Mouse (Mus musculus) hindbrain, embryonic 14.5 days (tissue): ENCODE measurements around the gene Tob1. TPM values are rescaled to one million over a fixed set of nuclear protein-coding genes. Genes with fewer than 3 reads are reported as not detected.
A peak's percentile ranks its signal among the peaks of the same experiment; 100 is the strongest.

Experiments
- ATAC-seq: fragments of 200-750 bp; cut with Nextera tagmentation; 2 replicates; pipeline ENCODE4 v1.8.0; 2017; ENCODE audit warnings: moderate number of reproducible peaks, mild to moderate bottlenecking, moderate TSS enrichment, moderate library complexity; ENCODE audit not compliant: low FRiP score
- DNase-seq: peaks from one replicate; pipeline ENCODE4 v3.0.0-alpha.2; 2015; ENCODE audit warnings: low spot score
- H3K27ac ChIP-seq: fragments of 300-500 bp; sonication (generic); 2 replicates; pipeline ENCODE4 v1.5.1; 2014; ENCODE audit warnings: mild to moderate bottlenecking, moderate library complexity
- H3K27me3 ChIP-seq: fragments of 300-500 bp; sonication (generic); 2 replicates; pipeline ENCODE4 v1.6.1; 2014; ENCODE audit warnings: mild to moderate bottlenecking, low read length, mixed read lengths; ENCODE audit not compliant: control insufficient read depth, insufficient read depth
- H3K36me3 ChIP-seq: fragments of 300-500 bp; sonication (generic); replicated peaks from 2 replicates; pipeline ENCODE4 v1.6.1; 2014; ENCODE audit not compliant: control insufficient read depth, insufficient read depth
- H3K4me1 ChIP-seq: fragments of 300-500 bp; sonication (generic); replicated peaks from 2 replicates; pipeline ENCODE4 v1.6.1; 2014; ENCODE audit warnings: antibody characterized with exemption, low read length, mixed read lengths; ENCODE audit not compliant: control insufficient read depth, insufficient read depth
- H3K4me2 ChIP-seq: fragments of 300-500 bp; sonication (generic); replicated peaks from 2 replicates; pipeline ENCODE4 v1.6.1; 2014; ENCODE audit warnings: mild to moderate bottlenecking, moderate library complexity
- H3K4me3 ChIP-seq: fragments of 300-500 bp; sonication (generic); replicated peaks from 2 replicates; pipeline ENCODE4 v1.5.1; 2014; ENCODE audit warnings: mild to moderate bottlenecking, low read length
- H3K9ac ChIP-seq: fragments of 300-500 bp; sonication (generic); 2 replicates; pipeline ENCODE4 v1.6.1; 2014
- H3K9me3 ChIP-seq: fragments of 300-500 bp; sonication (generic); 2 replicates; pipeline ENCODE4 v1.6.1; 2016; ENCODE audit warnings: low read length; ENCODE audit not compliant: control insufficient read depth
- WGBS: fragments of 180-500 bp; shearing (Covaris S2); extraction: QIAGEN DNeasy Blood & Tissue Kit; methylation state at CpG from one replicate; pipeline ENCODE4 v1.1.7; 2014; 5-methylcytosine and 5-hydroxymethylcytosine counted together
- polyA plus RNA-seq: library from polyadenylated mRNA; unstranded; fragments of >200 nt; fragmentation: Nextera tagmentation; extraction: Ambion mirVana; gene quantifications from 2 replicates; pipeline ENCODE4 v1.2.1, GENCODE M21; 2014

The Tob1 gene
- polyA plus RNA-seq = 34.3 and 34.6 TPM in 2 replicates

DNA sequence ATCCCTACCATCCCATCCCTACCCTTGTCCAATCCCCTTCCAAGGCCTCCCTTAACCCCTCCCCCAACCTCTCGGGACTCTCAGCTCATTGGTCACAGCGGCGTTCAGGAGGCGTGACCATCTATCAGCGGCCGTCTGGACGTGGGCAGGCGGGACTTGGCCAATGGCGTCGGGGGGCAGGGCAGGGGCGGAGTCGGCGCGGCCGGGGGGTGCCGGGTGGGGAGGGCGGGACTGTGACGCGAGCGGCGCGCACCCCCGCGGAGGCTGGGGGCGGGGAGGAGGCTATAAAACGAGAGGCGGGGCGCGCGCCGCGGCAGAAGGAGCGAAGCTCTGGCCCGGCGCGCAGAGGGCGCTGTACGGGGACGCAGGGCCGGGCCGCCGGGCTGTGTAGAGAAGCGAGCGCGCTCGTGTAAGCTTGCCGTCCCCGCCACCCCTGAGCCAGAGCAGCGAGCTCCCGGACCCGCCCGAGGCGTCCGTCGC, at the start of gene Tob1:
Gene Tob1 (plus strand): TSS at position 331 of the 480 bp plus-strand sequence.
- DNase-seq = peak; percentile 97
- ATAC-seq = peak; percentile 98
- H3K27ac ChIP-seq = peak within 1 kb of the TSS; percentile 97
- H3K4me1 ChIP-seq = peaks cover 21% of the 10 kb centered on the region
- peak within 1 kb of the TSS; percentile 75 for H3K4me2 ChIP-seq
- WGBS = 1% methylated on average over 34 of the region's 55 CpGs
- no peaks in the 10 kb centered on the region for H3K27me3 ChIP-seq
- peaks cover 20% of the 10 kb centered on the region for H3K36me3 ChIP-seq
- peak within 1 kb of the TSS; percentile 98 for H3K9ac ChIP-seq
- H3K9me3 ChIP-seq = no peaks in the 10 kb centered on the region
- H3K4me3 ChIP-seq = peak within 1 kb of the TSS; percentile 99

DNA sequence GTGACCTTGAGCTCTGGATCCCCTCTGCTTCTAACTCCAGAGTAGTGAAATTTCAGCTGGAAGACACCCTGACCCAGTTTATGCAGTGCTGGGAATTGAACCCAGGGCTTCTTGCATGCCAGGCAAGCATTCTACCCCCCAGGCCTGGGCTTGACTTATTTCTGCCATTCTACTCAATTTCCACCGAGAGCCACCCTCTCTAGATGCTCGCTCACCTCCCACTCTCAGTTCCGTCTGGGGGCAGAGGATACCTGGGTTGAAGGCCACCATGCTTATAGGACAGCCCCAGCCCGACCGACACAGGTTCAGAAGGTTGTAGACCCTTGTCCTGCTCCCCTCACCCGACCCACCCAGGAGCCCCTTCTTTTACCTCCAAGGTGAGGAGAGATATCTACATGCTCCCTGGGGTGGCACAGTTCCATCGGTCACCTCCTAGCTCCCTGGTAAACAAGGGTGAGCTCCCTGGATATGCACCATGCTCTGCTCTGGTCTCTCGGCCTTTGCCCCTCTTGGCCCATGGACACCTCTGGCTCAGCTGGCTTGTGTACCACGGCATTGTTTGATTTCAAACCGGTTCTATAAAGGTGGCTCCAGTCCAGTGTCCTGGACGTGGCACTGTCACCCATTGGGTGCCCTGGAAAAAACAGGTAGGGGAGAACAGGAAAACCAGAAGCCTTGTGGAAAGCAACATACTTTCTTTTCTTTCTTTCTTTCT, 49.2 kb upstream of the Tob1 start:
- no peaks in the 10 kb centered on the region for H3K9me3 ChIP-seq
- DNase-seq (no peak), ATAC-seq (no peak)
- no peaks in the 10 kb centered on the region for H3K36me3 ChIP-seq
- H3K4me2 ChIP-seq = no peak overlapping the region
- H3K27me3 ChIP-seq = no peaks in the 10 kb centered on the region
- peaks cover 43% of the 10 kb centered on the region for H3K4me1 ChIP-seq
- H3K27ac ChIP-seq = peak overlapping the region; percentile 99
- WGBS = 90% methylated on average over 11 of the region's 11 CpGs
- no peak overlapping the region for H3K4me3 ChIP-seq
- no peak overlapping the region for H3K9ac ChIP-seq

DNA sequence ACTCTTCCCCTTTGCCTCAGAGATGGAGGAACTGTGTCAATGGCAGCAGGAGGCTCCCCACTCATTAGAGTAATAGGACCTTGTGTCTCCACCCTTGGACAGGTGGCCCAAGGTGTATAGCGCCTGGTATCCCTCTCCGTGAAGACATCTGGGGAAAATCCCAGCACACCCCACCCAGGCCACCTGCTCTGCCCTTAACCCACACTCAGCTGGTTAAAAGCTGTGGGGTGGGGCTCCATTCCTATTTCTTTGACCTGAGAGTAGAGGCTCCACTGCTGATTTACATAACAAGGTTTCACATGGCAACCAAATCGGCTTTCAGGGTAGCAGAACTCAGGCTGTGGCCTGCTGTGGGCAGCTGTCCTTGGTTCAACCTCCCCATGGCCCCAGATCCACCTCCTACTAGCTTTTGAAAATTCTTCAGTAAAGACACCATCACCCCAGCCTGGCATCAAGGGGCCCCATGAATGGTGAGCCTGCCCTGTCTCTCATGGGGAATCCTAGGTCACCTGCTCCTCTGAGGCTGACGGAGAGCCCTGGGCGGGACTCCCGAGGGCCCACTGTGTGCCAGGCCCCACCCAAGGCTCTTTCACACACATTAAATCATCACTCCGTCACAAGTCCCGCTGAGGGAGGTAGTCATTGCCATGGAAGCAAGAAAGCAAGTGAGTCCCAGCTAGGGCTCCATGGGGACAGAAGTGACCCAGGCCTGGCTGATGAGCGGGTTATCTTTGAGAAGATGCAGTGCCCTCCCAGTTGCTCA, 48.1 kb upstream of the Tob1 start:
- Histone ChIP-seq H3K36me3 (no peaks in the 10 kb centered on the region), H3K9ac (no peak overlapping the region), H3K27me3 (no peaks in the 10 kb centered on the region), H3K4me3 (no peak overlapping the region), H3K4me1 (peaks cover 43% of the 10 kb centered on the region), H3K27ac (no peak overlapping the region), H3K4me2 (no peak overlapping the region), H3K9me3 (no peaks in the 10 kb centered on the region)
- DNase-seq (no peak), ATAC-seq (no peak)
- 52% methylated on average over 9 of the region's 9 CpGs for WGBS

DNA sequence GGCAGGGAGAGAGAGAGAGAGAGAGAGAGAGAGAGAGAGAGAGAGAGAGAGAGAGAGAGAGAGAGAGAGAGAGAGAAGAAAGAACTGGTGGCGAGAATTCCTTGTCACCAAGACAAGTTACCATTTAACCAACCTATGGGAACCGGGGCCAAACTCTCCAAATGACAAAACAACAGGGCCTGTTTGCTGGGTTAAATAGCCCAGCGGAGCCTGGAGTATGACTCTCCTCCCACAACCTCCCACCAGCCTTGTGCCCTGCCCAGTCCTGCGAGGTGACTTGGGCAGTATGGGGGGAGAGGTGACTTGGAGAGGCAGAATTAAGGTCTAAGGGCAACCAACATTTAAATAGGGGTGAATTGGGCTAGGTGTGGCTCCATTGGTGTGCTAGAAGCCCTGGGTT, 45.5 kb upstream of the Tob1 start:
- H3K4me2 ChIP-seq = no peak overlapping the region
- ATAC-seq (no peak), DNase-seq (no peak)
- peaks cover 20% of the 10 kb centered on the region for H3K4me1 ChIP-seq
- H3K9me3 ChIP-seq = no peaks in the 10 kb centered on the region
- no peaks in the 10 kb centered on the region for H3K36me3 ChIP-seq
- no peak overlapping the region for H3K4me3 ChIP-seq
- H3K27ac ChIP-seq = no peak overlapping the region
- H3K9ac ChIP-seq = no peak overlapping the region
- no peaks in the 10 kb centered on the region for H3K27me3 ChIP-seq
- WGBS = 75% methylated on average over 4 of the region's 4 CpGs

DNA sequence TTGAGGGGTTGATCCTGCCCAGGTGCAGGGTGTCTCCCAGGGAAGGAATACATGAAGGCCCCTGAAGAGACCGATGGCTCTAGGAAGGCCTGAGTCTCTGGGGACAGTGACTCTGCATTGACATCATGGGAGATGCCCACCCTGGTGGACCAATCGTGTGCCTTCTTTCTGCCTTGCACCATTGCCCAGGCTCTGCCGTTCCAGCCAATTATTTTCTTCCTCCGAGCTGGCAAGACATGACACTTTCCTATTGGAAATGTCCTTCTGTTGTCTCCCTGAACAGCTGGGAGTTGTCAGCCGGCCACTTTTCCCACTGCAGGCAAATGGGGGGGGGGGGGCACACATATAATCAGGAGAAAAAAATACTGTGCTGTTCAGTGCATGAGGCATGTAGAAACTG, 43.0 kb upstream of the Tob1 start:
- H3K4me3 ChIP-seq = no peak overlapping the region
- WGBS = 47% methylated on average over 5 of the region's 5 CpGs
- no peaks in the 10 kb centered on the region for H3K27me3 ChIP-seq
- H3K9ac ChIP-seq = no peak overlapping the region
- H3K4me2 ChIP-seq = no peak overlapping the region
- H3K9me3 ChIP-seq = no peaks in the 10 kb centered on the region
- peak; percentile 36 for DNase-seq
- H3K27ac ChIP-seq = peak overlapping the region; percentile 12; the same call in 1 of the 2 replicates
- H3K36me3 ChIP-seq = no peaks in the 10 kb centered on the region
- H3K4me1 ChIP-seq = peaks cover 2% of the 10 kb centered on the region
- peak; percentile 37; the same call in 1 of the 2 replicates for ATAC-seq

DNA sequence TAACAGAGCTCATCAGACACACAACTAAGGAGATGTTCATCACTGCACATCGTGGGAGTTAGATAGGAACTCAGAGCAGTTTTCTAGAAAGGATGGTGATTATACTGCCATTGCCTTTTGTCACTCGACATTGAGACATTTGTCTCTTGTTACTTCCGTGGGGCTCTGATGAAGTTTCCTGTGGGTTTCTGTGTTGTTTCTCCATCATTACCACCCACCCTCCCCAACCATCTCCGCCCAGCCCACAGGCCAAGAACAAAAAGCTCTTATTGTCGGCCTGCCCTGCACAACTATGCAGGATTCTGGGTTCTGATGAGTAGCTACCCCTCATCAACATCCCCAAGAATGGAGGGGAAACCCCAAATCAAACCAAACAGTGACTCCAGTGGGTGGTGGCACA, 41.7 kb upstream of the Tob1 start:
- no peak overlapping the region for H3K4me3 ChIP-seq
- no peak overlapping the region for H3K9ac ChIP-seq
- no peaks in the 10 kb centered on the region for H3K9me3 ChIP-seq
- no peaks in the 10 kb centered on the region; the same call in 1 of the 2 replicates for H3K4me1 ChIP-seq
- no peak overlapping the region for H3K27ac ChIP-seq
- H3K36me3 ChIP-seq = no peaks in the 10 kb centered on the region
- ATAC-seq (no peak), DNase-seq (no peak)
- H3K4me2 ChIP-seq = no peak overlapping the region
- WGBS = 75% methylated on average over 5 of the region's 5 CpGs
- no peaks in the 10 kb centered on the region for H3K27me3 ChIP-seq

DNA sequence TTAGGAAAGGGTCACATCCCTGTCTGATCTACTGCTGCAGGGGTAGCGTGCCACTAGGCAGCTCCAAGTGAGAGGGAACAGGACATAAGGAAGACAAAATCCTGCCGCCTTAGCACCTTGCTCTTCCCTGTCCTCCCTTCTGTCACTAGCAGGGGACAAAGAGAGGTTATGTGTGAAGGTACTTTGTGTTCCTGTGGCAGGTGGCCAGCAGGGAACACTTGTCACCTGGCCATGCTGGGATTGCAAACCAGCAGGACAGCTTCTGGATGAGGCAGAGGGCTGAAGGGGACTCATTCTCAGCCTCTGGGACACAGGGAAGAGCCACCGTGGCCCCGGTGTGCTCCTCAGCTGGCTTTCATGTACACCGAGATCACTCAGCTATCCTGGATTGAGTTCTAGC, 39.6 kb upstream of the Tob1 start:
- Histone ChIP-seq H3K27ac (no peak overlapping the region), H3K9me3 (no peaks in the 10 kb centered on the region), H3K27me3 (no peaks in the 10 kb centered on the region), H3K4me1 (peaks cover 2% of the 10 kb centered on the region; the same call in 1 of the 2 replicates), H3K4me2 (no peak overlapping the region), H3K9ac (no peak overlapping the region), H3K36me3 (no peaks in the 10 kb centered on the region), H3K4me3 (no peak overlapping the region)
- 87% methylated on average over 5 of the region's 5 CpGs for WGBS
- no peak for ATAC-seq
- DNase-seq = no peak

DNA sequence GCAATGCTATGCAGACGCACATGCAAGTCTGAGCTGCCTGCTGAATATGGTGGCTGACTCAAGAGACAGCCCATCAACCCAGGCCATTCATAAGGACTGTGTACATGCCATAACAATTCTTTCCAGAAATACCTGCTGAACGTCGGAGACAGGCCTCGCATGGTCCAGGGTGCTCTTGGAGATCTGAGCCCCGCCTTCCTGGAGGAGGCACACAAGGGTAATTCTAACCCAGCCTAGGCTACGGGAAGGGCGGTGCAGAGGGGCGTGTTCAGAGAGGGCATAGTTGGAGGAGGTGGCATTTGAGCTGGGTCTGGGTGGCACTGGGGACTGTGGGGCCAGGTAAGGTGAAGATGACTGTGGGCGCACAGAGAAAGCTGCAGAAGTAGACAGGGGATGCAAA, 39.1 kb upstream of the Tob1 start:
- Histone ChIP-seq H3K4me3 (no peak overlapping the region), H3K27me3 (no peaks in the 10 kb centered on the region), H3K4me2 (no peak overlapping the region), H3K4me1 (peaks cover 2% of the 10 kb centered on the region; the same call in 1 of the 2 replicates), H3K36me3 (no peaks in the 10 kb centered on the region), H3K9ac (no peak overlapping the region), H3K9me3 (no peaks in the 10 kb centered on the region), H3K27ac (no peak overlapping the region)
- DNase-seq (no peak), ATAC-seq (no peak)
- WGBS = 82% methylated on average over 9 of the region's 9 CpGs

DNA sequence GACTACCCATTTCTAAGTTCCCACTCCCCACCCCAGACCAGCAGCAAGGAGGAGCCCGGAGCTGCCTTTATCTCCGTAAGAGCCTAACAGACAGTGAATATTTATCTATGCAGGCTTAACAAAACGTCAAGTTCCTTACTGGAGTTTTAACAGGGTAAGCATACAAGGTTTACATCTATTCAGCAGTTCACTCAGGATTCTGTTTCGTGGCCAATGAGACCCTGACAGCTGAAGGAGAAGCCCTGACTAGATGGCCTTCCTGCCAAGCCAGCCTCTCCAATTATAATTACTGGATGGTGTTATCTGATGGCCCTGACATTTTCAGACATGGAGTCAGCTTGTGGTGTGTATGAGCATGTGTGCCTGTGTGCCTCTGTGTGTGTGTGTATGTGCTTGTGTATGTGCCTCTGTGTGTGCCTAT, 37.5 kb upstream of the Tob1 start:
- Histone ChIP-seq H3K4me1 (0 out of 2 replicates have a peak, but pooled peaks cover 2% of the 10 kb centered on the region), H3K4me2 (no peak overlapping the region), H3K27me3 (no peaks in the 10 kb centered on the region), H3K4me3 (no peak overlapping the region), H3K9me3 (no peaks in the 10 kb centered on the region), H3K9ac (no peak overlapping the region), H3K36me3 (no peaks in the 10 kb centered on the region), H3K27ac (no peak overlapping the region)
- no peak for DNase-seq
- ATAC-seq = no peak
- 54% methylated on average over 4 of the region's 4 CpGs for WGBS
